Mouse (Mus musculus) layer of hippocampus, postnatal 14 days (tissue): ENCODE data around the gene Nkiras1. TPM values are rescaled to one million over a fixed set of nuclear protein-coding genes. Genes with fewer than 3 reads are reported as not detected.

Experiments
- DNase-seq, 2 experiments: peaks; one replicate each; pipeline ENCODE4 v3.0.0; 2021 to 2022; ENCODE audit warnings: low spot score in 2 of 2, mixed read lengths in 1 of 2
- total RNA-seq, 2 experiments: library from RNA; stranded (reverse); gene quantifications; 2 replicates each; pipeline ENCODE4 v1.2.3; 2021

The Nkiras1 gene
- total RNA-seq, 2 experiments from 2014 or later, result 79.7 to 82.3 TPM

DNA sequence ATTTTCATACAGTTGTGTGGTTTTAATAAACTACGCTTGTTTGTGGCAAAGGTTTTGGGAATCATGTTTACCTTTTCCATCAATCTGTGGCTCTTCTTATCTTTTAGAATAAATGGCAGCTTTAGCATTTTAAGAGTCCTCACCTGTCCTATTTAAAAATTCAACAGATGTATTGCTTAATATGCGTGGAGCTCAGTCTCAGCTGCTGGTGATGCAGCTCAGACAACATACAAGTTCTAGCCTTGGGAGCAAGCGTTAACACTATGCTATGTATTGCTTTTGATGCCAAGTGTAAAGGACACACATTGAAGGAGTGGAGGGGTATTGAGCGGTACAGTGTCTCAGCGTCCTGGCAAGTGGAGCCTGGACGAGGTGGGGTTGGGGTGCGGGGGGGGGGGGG lies 730 bp downstream of the Nkiras1 start:
- no peak for DNase-seq

DNA sequence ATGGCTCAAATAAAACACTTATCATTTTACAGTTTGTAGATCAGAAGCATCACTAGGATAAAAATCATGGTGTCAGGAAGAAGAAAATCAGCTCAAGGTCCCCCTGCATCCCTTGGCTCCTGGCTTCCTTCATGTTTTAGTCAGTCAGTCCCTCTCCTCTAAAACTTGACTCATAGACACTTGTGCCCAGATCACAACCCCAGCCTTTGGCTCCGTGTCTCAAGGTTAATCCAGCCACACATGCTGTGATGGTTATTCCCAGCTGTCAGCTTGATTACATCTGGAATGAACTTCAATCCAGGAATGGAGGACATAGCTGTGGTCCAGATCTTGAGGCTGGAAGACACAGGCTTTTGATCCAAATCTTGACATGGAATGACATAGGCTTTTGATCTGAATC lies 3.6 kb downstream of the Nkiras1 start:
- DNase-seq, result no peak

DNA sequence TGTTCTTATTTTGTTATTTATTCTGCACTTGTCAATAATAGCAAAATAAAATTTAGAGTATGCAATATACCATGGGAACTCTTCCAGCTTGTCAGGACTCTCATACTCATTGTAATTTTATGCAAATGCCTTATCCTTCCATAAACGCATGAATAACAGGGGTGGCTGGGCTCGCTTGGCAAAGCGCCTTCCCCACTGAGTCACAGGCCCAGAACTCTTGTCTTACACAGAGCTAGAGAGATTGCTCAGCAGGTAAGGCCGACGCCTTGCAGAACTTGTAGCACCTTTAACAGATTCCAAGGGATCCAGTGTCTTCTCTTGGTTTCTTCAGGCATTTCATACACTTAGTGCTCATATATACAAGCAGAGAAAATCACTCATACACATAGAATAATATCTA lies 9.4 kb downstream of the Nkiras1 start:
- no peak for DNase-seq

DNA sequence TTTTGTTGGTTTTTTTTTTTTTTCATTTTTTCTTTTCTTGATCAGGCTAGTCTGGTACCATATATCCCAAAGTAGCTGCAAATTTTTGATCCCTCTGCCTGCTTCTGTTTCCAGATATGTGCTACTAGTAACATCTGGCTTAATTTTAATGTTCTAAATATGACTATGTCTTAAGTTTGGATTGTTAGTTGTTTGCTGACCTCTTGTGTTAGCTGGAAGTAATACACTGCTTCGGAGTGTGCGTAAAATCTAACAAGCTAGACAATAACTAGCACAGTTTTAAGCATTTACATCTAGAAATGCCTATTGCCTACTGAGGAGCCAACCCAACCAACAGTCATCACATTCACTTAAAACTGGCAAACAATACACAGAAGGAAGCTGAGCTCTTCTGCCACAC lies 13.6 kb downstream of the Nkiras1 start:
- DNase-seq, result peak in 1 of 2 experiments; percentile 44

DNA sequence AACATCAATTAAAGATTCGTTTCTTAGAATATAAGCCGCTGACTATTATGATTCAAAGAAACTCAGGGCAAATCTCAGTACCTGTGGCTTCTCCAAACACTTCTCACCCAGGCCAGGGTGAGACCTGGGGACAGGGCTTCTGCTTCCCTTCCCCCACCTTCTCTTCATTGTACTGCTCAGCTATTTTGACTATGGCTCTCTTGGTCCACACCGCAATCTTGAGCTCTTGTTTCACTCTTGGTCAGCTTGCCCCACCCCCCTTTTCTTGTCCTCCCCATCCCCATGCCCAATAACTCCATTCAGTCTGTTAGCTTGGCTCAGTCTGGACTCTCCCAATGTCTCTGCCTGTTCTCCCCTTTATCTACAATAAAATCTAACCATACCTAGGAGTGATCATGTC lies 14.5 kb downstream of the Nkiras1 start:
- no peak for DNase-seq

DNA sequence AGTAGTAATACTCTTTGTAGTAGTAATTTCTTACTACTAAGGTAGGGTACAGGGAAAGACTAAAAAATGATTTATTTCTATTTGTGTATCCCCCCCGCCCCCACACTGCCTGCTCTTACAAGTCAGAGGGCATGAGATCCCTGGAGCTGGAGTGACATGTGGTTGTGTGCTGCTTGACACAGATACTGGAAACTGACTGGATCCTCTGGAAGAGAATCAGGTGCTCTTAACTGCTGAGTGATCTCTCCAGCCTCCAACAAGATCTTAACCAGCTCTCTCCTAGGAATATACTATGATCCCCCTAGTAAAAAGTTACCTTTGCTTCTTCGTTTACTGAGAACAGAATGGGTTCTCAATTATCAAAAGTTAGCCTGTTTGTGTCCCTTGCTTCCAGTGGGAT lies 15.5 kb downstream of the Nkiras1 start:
- DNase-seq, result no peak

DNA sequence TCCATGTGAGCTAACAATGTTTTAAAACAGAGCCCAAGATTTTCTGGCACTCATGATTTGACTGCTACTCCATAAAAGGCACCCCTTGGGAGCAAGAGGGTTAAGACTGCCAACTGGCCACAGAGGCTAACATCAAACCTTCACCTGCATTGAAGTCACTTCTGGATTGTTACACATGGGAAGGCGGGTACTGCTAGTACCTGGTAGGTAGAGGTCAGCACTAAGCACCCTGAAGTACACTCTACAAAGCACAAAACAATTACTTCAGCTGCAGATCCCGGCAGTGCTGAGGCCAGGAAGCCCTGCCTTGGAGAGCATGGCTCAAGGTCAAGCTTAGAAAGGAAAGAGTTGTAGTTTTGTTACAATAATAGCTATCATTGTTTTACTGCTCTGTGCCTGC lies 16.5 kb downstream of the Nkiras1 start:
- DNase-seq, result no peak

DNA sequence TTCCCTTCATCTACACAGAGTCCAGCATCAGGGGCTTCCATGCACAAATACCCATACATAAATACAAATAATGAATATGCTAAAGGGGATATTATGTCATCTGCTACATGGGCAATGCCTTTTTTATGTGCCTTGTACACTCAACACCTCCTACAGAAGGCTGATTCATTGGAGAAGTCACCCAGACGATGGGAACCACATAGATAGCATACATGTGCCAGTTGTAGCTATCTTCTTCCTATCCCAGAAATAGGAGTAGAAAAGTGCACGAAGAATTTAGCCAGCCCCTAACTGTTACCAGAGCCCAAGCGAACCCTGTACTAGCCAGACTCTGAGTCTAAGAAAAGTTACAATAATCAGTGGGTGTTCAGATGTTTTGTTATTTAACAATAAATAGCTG lies 21.2 kb downstream of the Nkiras1 start:
- DNase-seq, result no peak

DNA sequence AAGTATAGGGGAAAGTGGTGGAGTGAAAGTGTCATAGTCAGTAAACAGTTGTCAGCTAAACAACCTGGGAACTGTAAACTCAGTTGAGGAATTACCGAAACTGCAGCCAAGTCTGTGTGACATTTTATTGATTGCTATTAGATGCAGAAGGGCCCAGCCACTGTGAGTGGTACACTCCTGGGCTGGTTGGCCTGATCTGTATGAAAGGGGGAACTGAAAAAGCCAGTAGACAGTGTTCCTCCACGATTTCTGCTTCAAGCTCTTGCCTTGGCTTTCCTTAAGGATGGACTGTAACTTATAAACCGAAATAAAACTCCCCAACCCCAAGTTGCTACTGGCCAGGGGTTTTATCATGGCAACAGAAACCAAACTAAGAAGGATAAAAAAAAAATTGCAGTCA lies 21.6 kb downstream of the Nkiras1 start:
- no peak for DNase-seq

DNA sequence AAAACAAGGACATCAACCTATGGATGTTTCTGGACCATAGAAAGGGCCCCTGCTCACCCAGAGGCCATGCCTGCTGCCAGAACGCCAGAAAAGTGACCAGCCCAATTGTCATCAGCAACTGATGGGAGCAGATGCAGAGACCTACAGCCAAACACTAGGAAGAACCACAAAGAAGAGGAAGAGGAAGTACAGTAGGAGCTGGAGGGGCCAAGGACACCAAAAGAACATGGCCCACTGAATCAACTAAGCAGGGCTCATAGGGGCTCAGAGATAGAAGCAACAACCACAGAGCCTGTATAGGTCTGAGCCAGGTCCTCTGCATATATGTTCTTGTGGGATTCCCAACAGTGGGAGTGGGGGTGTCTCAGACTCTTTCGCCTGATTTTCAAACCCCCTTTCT lies 26.5 kb downstream of the Nkiras1 start:
- no peak for DNase-seq

DNA sequence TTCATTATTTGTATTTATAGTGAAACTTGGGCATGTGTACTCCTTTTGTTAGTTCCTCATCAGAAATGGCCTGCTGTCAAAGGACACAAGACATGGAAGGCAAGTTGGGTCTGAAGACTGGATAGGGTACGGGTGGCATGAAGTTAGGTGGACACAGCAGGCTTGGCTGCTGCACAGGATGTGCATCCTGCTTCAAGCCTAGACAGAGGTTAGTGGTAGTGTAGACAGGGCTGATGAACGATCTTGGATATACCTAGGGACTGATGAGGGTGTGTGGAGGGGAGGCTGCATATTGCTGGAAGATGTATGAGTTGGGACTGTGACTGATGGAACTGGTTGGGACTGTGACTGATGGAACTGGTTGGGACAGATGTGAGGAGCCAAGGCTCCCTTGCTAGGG lies 27.9 kb downstream of the Nkiras1 start:
- DNase-seq, result no peak

DNA sequence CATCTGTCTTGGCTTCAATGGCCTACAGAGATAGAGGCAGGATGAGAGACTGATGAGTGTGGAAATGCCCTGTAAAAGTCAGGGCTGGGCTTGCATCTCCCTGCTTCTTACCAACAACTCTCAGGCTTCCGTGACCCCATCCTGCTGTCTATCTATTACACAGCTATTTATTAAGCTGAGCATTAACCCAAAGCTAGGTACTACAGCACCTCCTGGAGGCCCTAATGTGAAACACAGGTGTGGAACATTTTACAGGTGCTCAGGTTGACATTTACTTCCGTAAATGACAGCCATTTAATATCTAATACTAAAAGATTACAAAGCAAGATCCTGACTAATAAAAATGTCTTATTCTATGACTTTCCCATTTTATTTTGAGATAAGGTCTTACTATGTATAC lies 29.7 kb downstream of the Nkiras1 start:
- no peak for DNase-seq

DNA sequence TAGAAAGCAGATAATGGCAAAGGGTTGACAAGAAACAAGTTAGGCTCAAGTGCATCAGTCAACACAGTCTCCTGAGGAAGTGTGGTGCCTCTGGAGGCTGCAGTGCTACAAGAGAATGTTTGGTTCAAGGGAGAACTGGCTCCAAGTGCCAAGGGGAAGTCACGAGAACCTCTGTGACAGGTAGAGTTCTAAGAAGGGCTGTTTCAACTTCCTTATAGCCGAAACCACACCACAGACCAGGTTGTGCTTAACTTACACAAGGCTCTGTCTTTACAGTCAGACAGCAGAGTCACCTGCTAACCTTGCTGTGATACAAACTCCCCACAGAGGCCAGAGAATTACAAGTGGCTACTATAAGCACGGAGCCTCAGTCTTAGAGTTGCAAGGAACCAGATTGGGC lies 30.7 kb downstream of the Nkiras1 start:
- DNase-seq, result no peak

DNA sequence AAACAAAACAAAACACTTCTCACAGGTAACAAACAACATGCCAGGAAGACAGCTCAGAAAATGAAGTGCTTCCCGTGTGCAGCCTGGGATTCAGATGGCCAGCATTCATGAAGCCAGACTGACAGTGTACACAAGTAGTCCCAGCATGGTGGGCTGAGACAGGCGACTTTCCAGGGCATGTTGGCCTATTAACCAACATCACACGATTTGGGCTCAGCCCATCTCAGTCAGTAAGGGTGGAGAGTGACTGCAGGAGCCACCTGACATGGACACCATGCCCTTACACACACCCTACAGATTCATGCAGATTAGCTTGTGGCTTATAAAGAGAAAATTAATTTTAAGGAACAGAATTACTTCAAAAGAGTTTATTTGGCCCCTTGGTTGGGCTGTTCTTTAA lies 31.8 kb downstream of the Nkiras1 start:
- no peak for DNase-seq

DNA sequence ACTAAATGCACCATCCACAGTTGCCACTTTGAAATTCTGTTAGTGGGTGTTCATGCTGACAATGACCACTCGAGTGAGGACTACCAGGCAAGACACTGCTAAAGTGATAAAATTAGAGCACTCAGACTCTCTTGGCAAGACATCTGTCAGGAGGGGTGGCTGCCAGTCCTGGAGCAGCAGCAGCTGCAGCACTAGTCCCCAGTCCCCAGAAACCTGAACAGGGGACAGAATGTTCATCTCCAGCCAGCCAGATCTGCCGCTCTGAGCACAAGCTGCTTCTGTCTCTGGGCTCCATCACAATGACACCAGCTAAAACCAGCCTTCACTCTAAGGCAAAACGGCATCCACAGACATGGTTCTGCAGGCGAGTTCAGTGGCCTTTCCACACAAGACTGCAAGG lies 32.3 kb downstream of the Nkiras1 start:
- DNase-seq, result peak; percentile 61 to 75

DNA sequence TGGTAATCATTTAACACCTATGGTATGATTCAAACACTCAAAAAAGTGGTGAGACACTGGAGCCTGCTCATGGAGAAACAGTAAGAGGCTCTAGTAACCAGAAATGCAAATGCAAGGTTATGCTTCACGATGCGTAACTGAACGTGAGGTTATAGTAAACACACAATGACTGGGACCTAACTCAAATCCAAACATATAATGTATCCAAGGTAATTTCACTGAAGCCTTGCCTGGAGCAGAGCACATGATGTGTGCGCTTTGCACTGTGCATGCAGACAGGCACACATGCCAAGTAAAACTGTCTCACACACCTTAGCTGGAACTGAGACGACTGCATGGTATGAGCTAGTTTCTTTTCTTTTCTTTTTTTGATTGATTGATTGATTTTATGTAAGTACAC lies 33.2 kb downstream of the Nkiras1 start:
- DNase-seq, result no peak

DNA sequence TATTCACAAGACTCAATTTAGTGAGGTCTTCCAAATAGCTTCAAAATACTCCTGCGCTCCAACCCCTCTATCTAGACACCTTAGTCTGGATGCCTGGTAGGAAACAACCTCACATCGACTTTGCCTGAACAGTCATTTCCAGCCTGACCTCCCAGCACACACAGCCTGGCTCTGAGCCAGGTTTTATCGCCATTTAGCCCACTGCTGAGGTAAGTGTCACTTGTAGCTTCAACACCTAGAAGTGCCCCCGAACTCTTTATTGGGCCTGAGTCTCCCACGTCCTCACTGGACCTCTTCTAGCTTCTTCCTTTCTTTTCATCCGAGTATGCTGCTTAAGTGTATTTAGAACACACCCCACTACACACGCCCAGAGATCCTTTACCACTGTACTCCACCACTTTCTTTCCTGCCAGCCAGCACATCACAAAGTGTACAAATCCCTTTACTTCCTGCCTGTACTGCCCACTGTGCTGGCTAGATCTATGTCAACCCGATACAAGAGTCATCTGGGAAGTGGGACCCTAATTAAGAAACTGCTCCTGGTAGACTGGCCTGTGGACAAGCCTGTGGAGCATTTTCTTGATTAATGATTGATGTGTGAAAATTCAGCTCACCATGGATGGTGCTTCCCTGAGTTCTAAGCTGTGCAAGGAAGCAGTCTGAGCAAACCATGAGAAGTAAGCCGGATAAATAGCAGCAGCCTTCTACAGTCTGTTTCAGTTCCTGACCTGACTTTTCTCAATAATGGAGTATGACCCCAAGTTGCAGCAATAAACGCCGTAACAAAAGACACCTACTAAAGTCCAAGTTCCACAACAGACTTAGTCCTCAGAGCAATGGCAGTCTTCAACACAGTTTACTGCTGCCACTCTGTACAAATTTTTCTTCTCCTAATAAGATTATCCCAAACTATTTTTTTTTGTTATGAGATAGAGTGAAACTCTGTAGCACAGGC lies 46.8 kb downstream of the Nkiras1 start:
- DNase-seq, result no peak

DNA sequence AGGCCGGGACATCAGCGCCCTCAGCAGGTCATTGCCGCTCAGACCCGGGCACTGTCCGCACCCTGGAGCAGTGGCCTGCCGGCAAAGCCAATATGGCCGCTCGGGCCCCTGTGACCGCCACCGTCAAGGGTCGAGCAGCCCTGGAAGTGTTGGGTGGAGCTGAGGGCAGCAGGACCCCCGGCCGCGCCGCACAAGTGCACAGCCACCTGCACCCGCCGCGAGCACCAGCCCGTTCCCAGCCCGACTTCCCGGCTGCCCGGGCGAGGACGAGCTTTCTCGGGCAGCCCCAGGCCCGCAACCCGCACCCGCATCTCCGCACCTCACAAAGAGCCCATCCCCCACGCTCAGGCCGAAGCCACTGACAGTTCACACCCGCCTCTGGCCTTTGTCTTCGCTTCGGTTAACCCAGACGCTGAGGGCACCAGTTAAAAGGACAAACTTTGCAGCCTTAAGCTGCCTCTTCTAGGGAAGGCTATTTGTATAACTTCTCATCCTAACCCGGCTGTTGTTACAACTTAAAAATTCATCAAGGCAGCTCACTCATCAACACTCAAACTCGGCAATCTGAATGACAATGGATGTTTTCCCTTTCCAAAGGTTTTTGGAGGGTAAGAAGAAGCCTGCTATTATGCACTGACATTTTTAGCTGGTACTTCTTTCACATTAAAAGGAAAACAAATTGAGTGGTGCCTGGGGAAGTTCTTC lies 56.2 kb downstream of the Nkiras1 start:
- DNase-seq, result peak in 1 of 2 experiments; percentile 22

DNA sequence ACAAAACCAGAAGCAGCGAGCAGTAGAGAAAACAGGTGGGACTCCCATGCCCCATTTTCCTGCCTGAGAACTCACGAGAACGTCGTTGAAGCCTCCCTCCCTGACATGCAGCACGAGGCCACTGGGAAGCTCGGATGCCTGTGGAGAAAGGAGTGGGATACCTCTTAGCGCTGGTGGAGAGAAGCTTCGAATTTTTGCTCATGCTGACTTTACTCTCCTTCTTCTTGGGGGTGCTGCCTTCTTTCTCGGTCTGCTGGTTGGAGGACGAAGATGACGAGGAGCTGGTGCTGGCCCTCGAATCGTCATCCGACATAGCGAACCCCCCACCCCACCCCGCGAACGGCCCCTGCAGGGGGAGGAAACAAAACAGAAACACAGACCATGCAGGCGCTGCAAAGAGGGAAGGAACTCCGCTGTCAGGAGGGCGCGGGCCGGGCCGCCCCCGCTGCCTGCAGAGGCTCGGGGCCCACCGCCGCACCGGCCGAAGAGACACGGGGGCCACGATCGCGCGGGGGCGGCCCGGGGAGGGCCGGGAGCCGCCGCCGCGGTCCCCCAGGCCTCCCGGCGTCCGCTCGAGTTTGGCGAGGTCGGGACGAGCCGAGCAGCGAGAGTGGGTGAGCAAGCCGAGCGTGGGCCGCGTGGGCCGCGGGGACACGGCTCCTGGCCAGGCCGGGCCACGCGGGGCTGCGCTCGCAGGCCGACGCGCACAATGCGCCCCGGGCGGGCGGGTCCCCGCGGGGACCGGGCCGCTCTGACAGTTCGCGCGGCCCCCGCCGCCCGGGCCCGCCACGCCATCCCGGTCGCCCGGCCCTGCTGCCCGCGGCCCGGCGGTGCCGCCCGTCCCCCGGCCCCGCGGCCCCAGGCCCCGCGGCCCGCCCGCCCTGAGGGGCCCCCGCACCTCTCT lies 60.1 kb downstream of the Nkiras1 start:
- DNase-seq, result peak; percentile 36 to 42

DNA sequence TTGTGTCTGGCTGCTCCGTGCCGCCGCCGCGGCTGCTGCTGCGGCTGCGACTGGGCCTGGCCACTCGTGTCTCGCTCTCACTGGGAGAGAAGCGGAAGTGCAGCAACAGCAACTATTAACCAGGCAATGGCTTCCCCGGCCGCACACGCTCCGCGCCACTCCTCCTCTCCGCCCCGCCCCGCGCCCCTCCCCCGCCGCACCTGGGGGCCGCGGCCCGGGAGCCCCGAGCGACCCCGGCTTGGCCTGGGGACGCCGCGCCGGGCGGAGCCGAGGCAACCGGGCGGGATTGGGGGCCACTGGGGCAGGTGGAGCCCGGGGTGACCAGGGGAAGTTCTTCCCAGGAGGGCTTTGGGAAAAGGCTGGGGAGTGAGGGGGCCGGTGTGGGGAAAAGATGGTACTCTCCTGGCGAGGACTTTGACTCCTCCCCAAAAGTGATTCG lies 60.8 kb downstream of the Nkiras1 start, which contains the start of gene Ube2e1:
Gene Ube2e1 (minus strand): TSS at position 167 of the 439 bp plus-strand sequence.
- peak; percentile 71 to 75 for DNase-seq
